In the genomic region with DNA sequence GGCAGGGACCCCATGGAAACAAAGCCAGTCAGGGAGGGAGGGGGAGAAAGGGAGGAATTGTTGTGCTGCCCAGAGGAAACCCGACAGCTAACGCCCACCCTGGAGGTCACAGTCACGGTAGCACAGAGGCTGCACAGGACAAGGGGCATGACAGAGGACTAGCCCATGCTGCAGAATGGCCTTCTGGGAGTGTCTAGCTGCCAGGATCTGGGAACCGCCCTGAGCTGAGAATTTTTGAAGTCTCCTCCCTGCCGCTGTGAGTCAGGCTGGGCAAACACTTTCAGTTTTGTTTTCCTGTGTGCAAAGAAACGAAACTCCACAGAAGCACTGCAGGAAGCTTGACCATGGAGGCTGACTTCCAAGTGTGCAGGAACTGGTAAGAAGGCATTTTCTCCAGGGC, we compare ENCODE assay signal across 8 mouse cellular contexts. TPM values are rescaled to one million over a fixed set of nuclear protein-coding genes. Genes with fewer than 3 reads are reported as not detected.
DNase-seq lines count a peak whose midpoint lies in the region; ATAC-seq and TF ChIP-seq lines count a peak whose summit lies in the region.

A gene (plus strand): TSS at position 296 of the 400 bp plus-strand sequence.

- H3K27me3 ChIP-seq in intestine, embryonic 15.5 days (replicated peaks) = no peaks in the 10 kb centered on the region
- H3K27me3 ChIP-seq in lung, embryonic 14.5 days (ENCODE audit: insufficient read depth, low read length) = no peaks in the 10 kb centered on the region

- H3K27ac ChIP-seq in intestine, embryonic 15.5 days = no peak within 1 kb of the TSS
- no peak within 1 kb of the TSS; the same call in 1 of the 2 replicates for H3K27ac ChIP-seq in lung, embryonic 14.5 days (ENCODE audit: low read depth)

- peak within 1 kb of the TSS; percentile 28 for H3K4me3 ChIP-seq in intestine, embryonic 15.5 days (replicated peaks)
- 0 out of 2 replicates have a peak within 1 kb of the TSS, but pooled peaks have one; percentile 11 for H3K4me3 ChIP-seq in lung, embryonic 14.5 days (ENCODE audit: low read depth, low read length)

- peak within 1 kb of the TSS; percentile 50 for H3K4me2 ChIP-seq in intestine, embryonic 15.5 days (replicated peaks)
- H3K4me2 ChIP-seq in lung, embryonic 14.5 days = peak within 1 kb of the TSS; percentile 50

- no peak within 1 kb of the TSS for H3K9ac ChIP-seq in intestine, embryonic 15.5 days
- H3K9ac ChIP-seq in lung, embryonic 14.5 days = peak within 1 kb of the TSS; percentile 20; the same call in 1 of the 2 replicates

- DNase-seq in left cerebral cortex, adult 18-20 months (ENCODE audit: low spot score in 2 of 2) = peak; percentile 25 to 26
- DNase-seq in left cerebral cortex, adult 11 months (ENCODE audit: low spot score) = no peak
- DNase-seq in adrenal gland, postnatal 10 days = peak; percentile 76
- DNase-seq in gastrocnemius, postnatal 4 days (ENCODE audit: low spot score in 2 of 2) = peak in 1 of 2 experiments; percentile 55
- DNase-seq in lung, embryonic 14.5 days = peak; percentile 77
- peak; percentile 60 for DNase-seq in skeletal muscle tissue, adult 2 months (ENCODE audit: low read depth, low spot score)
- DNase-seq in cerebellum, adult 11 months = no peak

- no peaks in the 10 kb centered on the region; the same call in 1 of the 2 replicates for H3K4me1 ChIP-seq in intestine, embryonic 15.5 days (replicated peaks)
- H3K4me1 ChIP-seq in lung, embryonic 14.5 days (ENCODE audit: insufficient read depth) = no peaks in the 10 kb centered on the region

- peak; percentile 92 for ATAC-seq in intestine, embryonic 15.5 days
- peak; percentile 80 for ATAC-seq in lung, embryonic 14.5 days (ENCODE audit: insufficient read depth)

- no peak for TF ChIP-seq CTCF in lung, embryonic 14.5 days (IDR thresholded peaks at IDR 0.05; ENCODE audit: low read depth)

- H3K9me3 ChIP-seq in intestine, embryonic 15.5 days = no peaks in the 10 kb centered on the region
- no peaks in the 10 kb centered on the region for H3K9me3 ChIP-seq in lung, embryonic 14.5 days (ENCODE audit: low read depth, low read length)

- WGBS in intestine, embryonic 15.5 days = 16% methylated on average over 6 of the region's 6 CpGs
- 8% methylated on average over 6 of the region's 6 CpGs for WGBS in lung, embryonic 14.5 days

- H3K36me3 ChIP-seq in intestine, embryonic 15.5 days = no peaks in the 10 kb centered on the region
- no peaks in the 10 kb centered on the region for H3K36me3 ChIP-seq in lung, embryonic 14.5 days (ENCODE audit: insufficient read depth)

RNA-seq across cellular contexts. Expression of the gene that starts here (rescaled TPM):
- total RNA-seq in left cerebral cortex, adult 18-20 months (2021) = 1 to 10 TPM; 7.5 to 7.6 TPM
- 10 to 100 TPM; 13.3 to 16.8 TPM for total RNA-seq in adrenal gland, postnatal 10 days (2021)
- total RNA-seq in gastrocnemius, postnatal 4 days (2021) = 10 to 100 TPM; 10.0 to 10.8 TPM
- polyA plus RNA-seq in intestine, embryonic 15.5 days (2015; fragmentation: Nextera tagmentation; extraction: Ambion mirVana) = 4.7 and 4.9 TPM in 2 replicates
- 2.8 and 3.5 TPM in 2 replicates for polyA plus RNA-seq in lung, embryonic 14.5 days (2014; fragmentation: Nextera tagmentation; extraction: Ambion mirVana)

Comparison
In these comparisons a context has a peak if more than half of its experiments do, and no peak if none do; other contexts are left out.
1. DNase-seq: peak in left cerebral cortex, adult 18-20 months (2 of 2), adrenal gland, postnatal 10 days (single experiment), lung, embryonic 14.5 days (single experiment) and skeletal muscle tissue, adult 2 months (single experiment); none in left cerebral cortex, adult 11 months (single experiment) and cerebellum, adult 11 months (single experiment).